Mouse (Mus musculus): Measurements from ENCODE around the gene Birc7. TPM values are rescaled to one million over a fixed set of nuclear protein-coding genes. Genes with fewer than 3 reads are reported as not detected.
A peak's percentile ranks its signal among the peaks of the same experiment; 100 is the strongest.

The Birc7 gene
- total RNA-seq, 2 experiments from 2014 or later: 0.23 TPM; not detected in 1

DNA sequence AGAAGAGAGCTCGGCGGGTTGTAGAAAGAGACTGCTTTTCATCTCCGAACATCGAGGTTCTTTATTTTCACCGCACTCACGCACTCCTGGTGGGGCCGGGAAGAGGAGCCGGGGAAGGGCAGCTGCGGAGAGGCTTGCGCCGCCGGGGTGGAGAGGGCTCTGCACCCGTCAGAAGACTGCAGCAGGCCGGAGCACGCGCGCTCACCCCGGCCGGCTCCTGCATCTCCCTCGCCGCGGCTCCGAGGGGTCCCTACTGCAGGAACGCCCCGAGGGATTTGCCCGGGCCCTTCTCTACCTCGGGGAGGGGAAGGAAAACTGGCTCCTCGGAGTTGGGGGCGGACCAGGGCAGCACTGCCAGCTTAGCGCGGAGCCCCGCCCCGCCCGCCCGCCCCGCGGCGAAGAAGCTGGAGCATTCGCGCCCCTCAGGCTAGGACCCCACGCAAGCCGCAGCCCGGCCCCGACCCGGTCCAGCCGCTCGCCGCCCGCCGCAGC, 35.2 kb upstream of the Birc7 start:
- peak overlapping the region; percentile 99 for H3K27ac ChIP-seq
- peak overlapping the region; percentile 68 for H3K4me3 ChIP-seq
- no peak for TF ChIP-seq CTCF (IDR thresholded peaks at IDR 0.05)
- DNase-seq (ENCODE audit: extremely low spot score in 1 of 2, low spot score in 2 of 2): peak; percentile 57 to 68
- intact Hi-C loops (cut with DNase I): loop anchor here (1.0 to 10.0 kb wide), 2 partner anchors 68 to 309 kb away; partner anchors contain the start of genes Mrgbp and Ogfr

DNA sequence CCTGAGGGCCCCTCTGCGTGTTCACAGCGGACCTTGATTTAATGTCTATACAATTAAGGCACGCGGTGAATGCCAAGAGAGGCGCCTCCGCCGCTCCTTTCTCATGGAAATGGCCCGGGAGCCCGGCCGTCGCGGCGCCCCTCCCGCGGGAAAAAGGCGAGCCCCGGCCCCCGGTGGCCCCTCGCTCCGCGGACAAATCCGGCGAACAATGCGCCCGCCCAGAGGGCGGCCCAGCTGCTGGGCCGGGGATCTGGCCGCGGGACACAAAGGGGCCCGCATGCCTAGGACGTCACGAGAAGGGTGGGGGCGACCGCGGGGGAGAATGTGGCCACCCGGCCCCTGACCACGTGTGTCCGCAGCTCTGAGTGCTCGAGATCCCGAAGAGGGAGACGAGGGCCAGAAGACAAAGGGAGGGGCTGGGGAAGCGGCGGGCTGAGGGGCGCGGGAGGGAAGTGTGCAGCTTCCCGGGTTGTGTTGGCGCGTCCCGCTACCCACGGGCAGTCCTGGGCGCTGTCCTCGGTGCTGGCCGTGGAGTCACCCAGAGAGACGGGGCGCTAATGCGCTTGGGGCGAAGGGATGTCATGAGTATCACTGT, 34.7 kb upstream of the Birc7 start:
- peak; percentile 54 to 59 for DNase-seq (ENCODE audit: extremely low spot score in 1 of 2, low spot score in 2 of 2)
- Histone ChIP-seq H3K4me3 (peak overlapping the region; percentile 68), H3K27ac (peak overlapping the region; percentile 99)
- intact Hi-C loops (cut with DNase I): loop anchor here (1.0 to 10.0 kb wide), 2 partner anchors 69 to 309 kb away; partner anchors contain the start of genes Mrgbp and Ogfr
- no peak for TF ChIP-seq CTCF (IDR thresholded peaks at IDR 0.05)

DNA sequence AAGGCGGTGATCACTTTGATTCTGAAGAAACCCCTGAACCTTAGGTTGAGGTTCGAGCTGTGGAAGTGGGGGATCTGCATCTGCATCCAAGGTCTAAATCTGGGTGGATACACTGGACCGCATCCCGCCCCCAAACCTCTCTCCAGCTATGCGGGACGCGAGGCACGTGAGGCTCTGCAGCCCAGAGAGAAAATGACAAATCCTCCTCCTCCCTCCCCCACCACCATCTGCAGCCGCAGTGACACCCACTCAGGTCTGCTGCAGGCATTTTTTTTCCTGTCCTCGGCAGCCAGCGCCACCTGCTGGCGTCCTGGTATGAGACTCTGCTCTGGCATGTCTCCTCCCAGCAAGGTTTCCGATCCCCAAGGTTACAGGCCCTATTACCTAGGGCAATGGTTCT, 34.1 kb upstream of the Birc7 start:
- Histone ChIP-seq H3K4me3 (peak overlapping the region; percentile 68), H3K27ac (peak overlapping the region; percentile 99)
- DNase-seq (ENCODE audit: extremely low spot score in 1 of 2, low spot score in 2 of 2): peak; percentile 91 to 92
- intact Hi-C loops (cut with DNase I): loop anchor here (1.0 to 10.0 kb wide), 4 partner anchors 69 to 310 kb away; partner anchors contain the start of genes Mrgbp and Ogfr
- peak; percentile 88 for TF ChIP-seq CTCF (IDR thresholded peaks at IDR 0.05)

DNA sequence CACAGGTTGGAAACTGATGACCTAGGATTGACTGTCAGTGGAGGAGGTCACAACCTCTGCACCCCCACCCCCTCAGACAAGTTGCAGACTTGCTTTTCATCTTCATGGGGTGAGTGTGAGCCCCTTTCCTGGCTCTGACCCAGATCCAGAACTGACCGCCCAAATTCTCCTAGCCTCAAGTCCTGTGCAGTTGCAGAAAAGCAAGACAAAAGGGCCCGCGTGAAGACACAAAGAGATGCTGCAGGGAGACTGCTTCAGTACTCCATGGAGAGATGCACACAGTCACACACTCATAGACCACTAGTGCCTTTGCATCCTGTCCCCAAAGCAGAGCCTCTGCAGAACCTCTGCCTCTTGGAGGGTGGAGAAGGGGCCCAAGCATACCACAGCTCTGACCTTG, 33.5 kb upstream of the Birc7 start:
- no peak for TF ChIP-seq CTCF (IDR thresholded peaks at IDR 0.05)
- peak overlapping the region; percentile 99 for H3K27ac ChIP-seq
- peak overlapping the region; percentile 68 for H3K4me3 ChIP-seq
- no peak for DNase-seq (ENCODE audit: extremely low spot score in 1 of 2, low spot score in 2 of 2)
- intact Hi-C loops (cut with DNase I): loop anchor here (5.0 to 10.0 kb wide), 3 partner anchors 88 to 311 kb away; partner anchors contain the start of genes Mrgbp and Ogfr

DNA sequence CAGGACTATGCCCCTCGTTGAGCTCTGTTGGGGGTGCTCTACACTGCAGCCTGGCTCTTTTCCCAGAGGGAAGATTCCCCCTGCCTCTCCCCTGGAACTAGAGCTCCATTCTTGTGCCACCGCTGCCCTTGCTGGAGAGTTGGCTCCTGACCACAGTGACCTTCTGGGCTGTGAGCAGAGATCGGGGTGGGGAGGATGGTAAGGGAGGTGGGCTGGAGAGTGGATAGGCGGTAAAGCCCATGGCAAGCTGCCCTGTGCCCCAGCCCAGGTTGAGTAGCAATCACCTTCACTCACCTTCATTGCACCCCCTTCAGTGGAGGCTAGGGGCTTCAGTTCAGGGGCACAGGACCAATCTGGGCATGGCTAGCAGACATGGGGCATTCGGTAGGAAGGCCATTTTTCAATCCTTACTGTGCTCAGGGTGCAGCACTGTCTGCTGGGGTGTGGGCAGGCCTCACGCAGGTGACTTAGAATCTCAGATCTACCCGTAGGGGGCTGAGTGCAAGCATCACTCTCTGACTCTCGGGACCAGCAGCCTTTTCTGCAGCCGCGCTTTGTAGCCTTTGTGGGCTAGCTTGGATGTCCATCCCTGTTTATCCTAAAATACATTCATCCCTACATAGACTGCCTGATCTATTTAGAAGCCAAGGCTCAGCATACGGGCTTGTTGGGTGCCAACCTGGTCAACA, 32.8 kb upstream of the Birc7 start:
- TF ChIP-seq CTCF (IDR thresholded peaks at IDR 0.05): no peak; the same call in 1 of the 2 replicates
- Histone ChIP-seq H3K4me3 (peak overlapping the region; percentile 68; the same call in 1 of the 2 replicates), H3K27ac (peak overlapping the region; percentile 99)
- peak in 1 of 2 experiments; percentile 46 for DNase-seq (ENCODE audit: extremely low spot score in 1 of 2, low spot score in 2 of 2)
- intact Hi-C loops (cut with DNase I): loop anchor here (5.0 to 10.0 kb wide), 3 partner anchors 89 to 311 kb away; partner anchors contain the start of genes Mrgbp and Ogfr

DNA sequence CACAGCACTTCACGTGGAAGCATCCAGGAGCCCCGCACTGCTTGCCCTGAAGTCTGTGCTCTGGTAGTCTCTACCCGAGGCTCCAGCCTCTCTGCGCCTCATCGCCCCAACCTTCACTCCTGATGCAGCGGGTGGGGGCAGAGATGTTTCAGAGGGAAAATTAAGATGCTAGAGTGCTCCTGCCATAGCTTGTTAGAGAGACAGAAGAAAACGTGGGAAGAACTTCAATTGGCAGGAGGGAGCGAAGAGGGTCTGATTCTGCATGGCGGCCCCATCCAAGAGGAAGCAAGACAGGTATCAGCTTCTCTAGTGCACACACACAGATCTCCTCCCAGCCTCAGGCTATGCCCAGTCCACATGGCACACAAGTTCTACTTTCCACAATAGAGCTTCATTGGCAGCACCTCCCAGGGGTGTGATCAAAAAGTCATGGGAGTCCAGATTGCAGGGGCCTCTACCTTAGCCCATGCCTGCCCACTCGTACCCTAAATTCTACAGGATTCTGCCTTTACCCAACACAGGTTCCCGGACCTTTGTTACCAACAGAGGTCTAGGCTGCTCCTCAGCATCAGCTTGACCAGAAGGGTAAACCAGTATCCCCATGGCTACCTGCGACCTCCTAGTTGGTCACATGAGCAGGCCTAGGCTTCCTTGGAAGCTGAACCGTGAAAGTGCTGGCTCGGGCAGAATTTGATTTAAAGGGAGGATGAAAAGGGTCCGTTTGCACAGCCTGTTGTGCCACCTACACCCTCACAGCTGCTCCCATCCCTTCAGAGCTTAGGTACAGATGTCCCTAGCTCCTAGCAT, 31.8 kb upstream of the Birc7 start:
- DNase-seq (ENCODE audit: extremely low spot score in 1 of 2, low spot score in 2 of 2): peak in 1 of 2 experiments; percentile 47
- Histone ChIP-seq H3K4me3 (no peak overlapping the region), H3K27ac (peak overlapping the region; percentile 99)
- no peak for TF ChIP-seq CTCF (IDR thresholded peaks at IDR 0.05)
- intact Hi-C loops (cut with DNase I): loop anchor here (5.0 to 10.0 kb wide), 3 partner anchors 90 to 312 kb away; partner anchors contain the start of genes Mrgbp and Ogfr

DNA sequence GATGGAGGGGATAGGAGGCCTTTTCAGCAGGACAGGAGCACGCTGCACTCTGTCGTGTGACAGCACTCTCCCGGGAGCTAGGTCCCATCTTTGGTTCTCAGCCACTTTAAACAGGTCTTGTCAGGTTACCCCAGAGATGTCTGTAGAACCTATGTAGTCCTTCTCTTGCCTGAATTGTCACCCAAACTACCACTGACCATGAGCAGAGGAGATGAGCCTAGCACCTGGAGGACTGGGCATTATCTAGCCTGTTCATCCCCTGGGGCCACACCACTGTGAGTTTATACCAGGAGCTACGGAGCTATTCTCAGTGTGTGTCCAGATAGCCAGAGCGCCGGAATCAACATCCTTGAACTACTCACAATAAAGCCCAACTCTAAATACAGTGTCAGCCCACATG, 31.0 kb upstream of the Birc7 start:
- Histone ChIP-seq H3K4me3 (no peak overlapping the region), H3K27ac (peak overlapping the region; percentile 99)
- no peak for TF ChIP-seq CTCF (IDR thresholded peaks at IDR 0.05)
- no peak for DNase-seq (ENCODE audit: extremely low spot score in 1 of 2, low spot score in 2 of 2)
- intact Hi-C loops (cut with DNase I): loop anchor here (5.0 to 10.0 kb wide), 3 partner anchors 91 to 313 kb away; partner anchors contain the start of genes Mrgbp and Ogfr

DNA sequence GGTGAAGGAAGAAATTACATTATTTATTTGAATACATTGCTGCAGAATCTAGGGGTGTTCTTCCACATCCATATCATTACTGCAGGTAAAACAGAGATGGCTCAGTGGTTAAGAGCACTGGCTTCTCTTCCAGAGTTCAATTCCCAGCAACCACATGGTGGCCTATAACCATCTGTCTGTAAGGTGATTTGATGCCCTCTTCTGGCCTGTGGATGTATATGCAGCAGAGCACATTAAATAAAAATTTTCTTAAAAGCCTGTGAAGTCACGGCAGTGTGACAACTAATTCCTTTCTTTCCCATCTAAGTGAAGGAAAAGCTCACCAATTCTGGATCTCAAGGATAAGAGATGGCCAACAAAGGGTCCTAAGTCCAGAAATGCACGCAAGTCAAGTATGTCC, 26.7 kb upstream of the Birc7 start:
- TF ChIP-seq CTCF (IDR thresholded peaks at IDR 0.05): peak; percentile 69
- Histone ChIP-seq H3K27ac (no peak overlapping the region), H3K4me3 (no peak overlapping the region)
- intact Hi-C loops (cut with DNase I): loop anchor here (5.0 kb wide), 1 partner anchor 170 kb away; no protein-coding TSS in a partner anchor
- DNase-seq (ENCODE audit: extremely low spot score in 1 of 2, low spot score in 2 of 2): no peak

DNA sequence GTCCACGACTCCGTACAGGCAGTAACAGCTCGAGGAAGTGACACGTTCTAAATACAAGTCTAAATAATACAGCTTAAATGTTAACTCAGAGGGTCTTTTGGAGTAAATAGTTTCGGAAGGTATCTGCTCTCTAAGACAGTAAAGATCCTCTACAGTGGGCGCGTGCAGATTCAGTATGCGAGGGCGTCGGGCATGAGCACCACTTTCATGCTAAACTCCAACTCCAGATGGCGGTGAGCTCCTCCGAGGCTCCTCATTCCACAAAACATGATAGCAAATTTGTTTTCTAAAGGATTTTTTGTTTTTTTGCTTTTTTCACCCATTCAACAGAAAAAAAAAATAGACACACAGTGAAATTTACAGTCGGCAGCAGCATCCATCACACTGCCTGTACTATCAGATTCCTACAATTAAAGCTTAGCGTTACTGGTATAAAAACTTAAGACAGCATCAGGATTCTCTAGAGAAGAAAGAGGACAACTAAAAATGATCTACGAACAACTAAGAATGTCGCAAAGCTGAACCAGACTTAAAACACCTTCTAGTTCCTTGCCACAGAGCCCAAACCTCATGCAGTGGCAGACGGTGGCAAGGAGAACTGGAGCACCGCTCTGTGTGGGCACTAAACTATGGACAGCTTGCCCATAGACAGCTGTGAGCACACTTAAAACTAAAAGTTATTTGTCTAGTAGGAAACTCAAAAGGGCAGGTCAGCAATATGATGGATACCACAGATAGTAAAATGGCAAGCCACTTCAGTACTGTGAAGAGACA, 24.2 kb upstream of the Birc7 start:
- intact Hi-C loops (cut with DNase I): loop anchor here (5.0 kb wide), 1 partner anchor 168 kb away; no protein-coding TSS in a partner anchor
- no peak for TF ChIP-seq CTCF (IDR thresholded peaks at IDR 0.05)
- peak overlapping the region; percentile 72 for H3K27ac ChIP-seq
- DNase-seq (ENCODE audit: extremely low spot score in 1 of 2, low spot score in 2 of 2): no peak
- H3K4me3 ChIP-seq: no peak overlapping the region

DNA sequence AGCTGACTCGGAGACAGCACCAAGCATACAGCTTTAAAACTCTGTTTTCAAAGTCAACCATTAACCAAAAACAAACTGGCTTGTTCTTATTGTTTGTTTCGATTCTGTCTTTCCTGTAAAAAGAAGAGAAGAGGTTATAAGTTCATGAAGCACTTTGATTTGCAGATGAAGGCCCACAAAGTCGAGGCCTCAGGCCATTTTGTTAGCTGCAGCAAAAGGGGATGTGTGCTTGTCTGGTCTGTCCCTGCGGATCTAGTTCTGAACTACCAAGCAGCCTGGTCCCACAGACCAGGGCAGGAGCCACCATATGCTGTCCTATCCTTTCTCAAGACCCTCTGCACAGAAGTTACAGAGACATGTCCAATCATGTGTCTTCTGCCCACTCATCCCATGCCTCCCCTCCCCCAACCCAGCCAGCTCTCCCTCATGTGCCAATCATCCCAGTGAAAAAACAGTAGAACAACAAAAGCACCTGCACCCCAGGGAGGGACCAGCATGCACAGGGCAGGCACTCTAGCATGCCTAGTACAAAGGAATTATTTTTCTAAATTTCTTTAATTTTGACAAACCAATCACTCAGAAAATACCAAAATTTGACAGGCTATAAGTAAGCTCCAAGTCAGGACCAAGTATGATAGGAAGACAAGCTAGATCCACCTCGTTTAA, 23.1 kb upstream of the Birc7 start:
- Histone ChIP-seq H3K4me3 (no peak overlapping the region), H3K27ac (peak overlapping the region; percentile 72; the same call in 1 of the 2 replicates)
- DNase-seq (ENCODE audit: extremely low spot score in 1 of 2, low spot score in 2 of 2): no peak
- intact Hi-C loops (cut with DNase I): no loop called here
- no peak for TF ChIP-seq CTCF (IDR thresholded peaks at IDR 0.05)
